Mouse (Mus musculus) midbrain, embryonic 16.5 days (tissue): ENCODE measurements around the gene Orc4. TPM values are rescaled to one million over a fixed set of nuclear protein-coding genes. Genes with fewer than 3 reads are reported as not detected.

Source experiments
- ATAC-seq: fragments of 200-750 bp; cut with Nextera tagmentation; 2 replicates; pipeline ENCODE4 v1.8.0; 2017; ENCODE audit warnings: moderate TSS enrichment
- H3K27ac ChIP-seq: fragments of 300-500 bp; sonication (generic); 2 replicates; pipeline ENCODE4 v1.5.1; 2014; ENCODE audit warnings: mild to moderate bottlenecking, low read length, mixed read lengths
- H3K27me3 ChIP-seq: fragments of 300-500 bp; sonication (generic); 2 replicates; pipeline ENCODE4 v1.6.1; 2014; ENCODE audit warnings: low read depth, low read length, mixed read lengths; ENCODE audit not compliant: control insufficient read depth, insufficient read depth
- H3K36me3 ChIP-seq: fragments of 300-500 bp; sonication (generic); 2 replicates; pipeline ENCODE4 v1.6.1; 2014; ENCODE audit warnings: mild to moderate bottlenecking, low read length, moderate library complexity, mixed read lengths; ENCODE audit not compliant: control insufficient read depth, insufficient read depth
- H3K4me1 ChIP-seq: fragments of 300-500 bp; sonication (generic); 2 replicates; pipeline ENCODE4 v1.6.1; 2014; ENCODE audit warnings: mild to moderate bottlenecking, low read length, mixed read lengths; ENCODE audit not compliant: control insufficient read depth, insufficient read depth
- H3K4me2 ChIP-seq: fragments of 300-500 bp; sonication (generic); 2 replicates; pipeline ENCODE4 v1.6.1; 2014; ENCODE audit warnings: mild to moderate bottlenecking, low read length, mixed read lengths
- H3K4me3 ChIP-seq: fragments of 300-500 bp; sonication (generic); 2 replicates; pipeline ENCODE4 v1.5.1; 2014; ENCODE audit warnings: low read depth, mild to moderate bottlenecking, low read length, moderate library complexity, mixed read lengths
- H3K9ac ChIP-seq: fragments of 300-500 bp; sonication (generic); 2 replicates; pipeline ENCODE4 v1.6.1; 2014; ENCODE audit warnings: low read depth, low read length, mixed read lengths
- H3K9me3 ChIP-seq: fragments of 300-500 bp; sonication (generic); replicated peaks from 2 replicates; pipeline ENCODE4 v1.6.1; 2014; ENCODE audit warnings: mild to moderate bottlenecking, low read length, mixed read lengths; ENCODE audit not compliant: control insufficient read depth, poor library complexity, severe bottlenecking
- WGBS: fragments of 180-500 bp; shearing (Covaris S2); extraction: QIAGEN DNeasy Blood & Tissue Kit; methylation state at CpG from one replicate; pipeline ENCODE4 v1.1.7; 2014; 5-methylcytosine and 5-hydroxymethylcytosine counted together
- polyA plus RNA-seq: library from polyadenylated mRNA; unstranded; fragments of >200 nt; fragmentation: Nextera tagmentation; extraction: Ambion mirVana; gene quantifications from 2 replicates; pipeline ENCODE4 v1.2.1, GENCODE M21; 2015

The Orc4 gene
- 89.1 and 89.8 TPM in 2 replicates for polyA plus RNA-seq

DNA sequence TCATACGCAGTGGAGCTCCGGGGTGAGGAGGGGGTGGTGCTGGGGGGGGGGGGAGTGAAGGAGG lies at the start of gene Orc4:
Gene Orc4 (minus strand): TSS at position 26 of the 64 bp plus-strand sequence.
- WGBS: 0% methylated on average over 2 of the region's 2 CpGs
- ATAC-seq: no peak

DNA sequence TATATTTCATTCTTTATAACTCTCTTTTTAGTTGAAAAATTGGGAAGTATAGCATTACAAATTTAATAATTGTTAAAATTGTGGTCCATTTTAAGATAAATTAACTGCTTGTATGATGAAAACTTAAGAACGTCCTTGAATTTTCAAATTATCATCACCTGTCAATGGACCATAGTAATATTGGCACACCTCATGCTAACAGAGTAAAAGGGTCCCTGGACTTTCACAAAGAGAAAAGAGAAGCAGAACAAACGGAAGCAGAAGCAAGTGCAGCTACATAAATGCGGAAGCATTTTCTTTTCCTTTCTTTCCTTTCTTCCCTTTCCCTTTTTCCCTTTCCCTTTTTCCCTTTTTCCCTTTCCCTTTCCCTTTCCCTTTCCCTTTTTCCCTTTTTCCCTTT lies 40.2 kb upstream of the Orc4 start:
- no peaks in the 10 kb centered on the region for H3K9me3 ChIP-seq
- no peak overlapping the region for H3K27ac ChIP-seq
- no peaks in the 10 kb centered on the region for H3K36me3 ChIP-seq
- no peak overlapping the region for H3K4me3 ChIP-seq
- ATAC-seq: no peak
- 85% methylated on average over 3 of the region's 3 CpGs for WGBS
- no peaks in the 10 kb centered on the region for H3K27me3 ChIP-seq
- no peaks in the 10 kb centered on the region for H3K4me1 ChIP-seq
- H3K9ac ChIP-seq: no peak overlapping the region
- no peak overlapping the region for H3K4me2 ChIP-seq

More for the DNA sequence above, at the start of gene Orc4:
- no peaks in the 10 kb centered on the region for H3K27me3 ChIP-seq
- peak within 1 kb of the TSS; percentile 85 for H3K4me3 ChIP-seq
- H3K4me1 ChIP-seq: peaks cover 21% of the 10 kb centered on the region
- peak within 1 kb of the TSS; percentile 70 for H3K4me2 ChIP-seq
- H3K27ac ChIP-seq: peak within 1 kb of the TSS; percentile 90
- H3K36me3 ChIP-seq: no peaks in the 10 kb centered on the region
- no peaks in the 10 kb centered on the region for H3K9me3 ChIP-seq
- peak within 1 kb of the TSS; percentile 77 for H3K9ac ChIP-seq

DNA sequence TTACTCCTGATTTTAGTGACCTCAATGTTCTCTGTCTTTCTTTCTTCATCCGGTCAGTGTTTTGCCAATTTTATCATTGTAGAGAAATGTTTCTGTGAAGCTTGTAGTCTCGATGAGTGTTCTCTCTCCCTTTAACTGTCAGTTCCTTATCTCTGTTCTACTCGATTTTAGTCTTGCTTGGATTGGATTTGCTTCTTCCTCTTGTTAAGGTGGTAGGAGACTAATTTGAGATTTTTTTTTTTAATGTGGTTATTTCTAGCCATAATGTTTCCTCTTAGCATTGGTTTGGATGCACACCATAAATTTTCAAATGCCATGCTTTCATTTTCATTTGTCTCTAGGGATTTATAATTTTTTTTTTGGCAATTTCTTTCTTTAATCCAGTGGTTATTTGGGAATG lies 28.8 kb upstream of the Orc4 start:
- Histone ChIP-seq H3K4me1 (no peaks in the 10 kb centered on the region), H3K9ac (no peak overlapping the region), H3K27ac (no peak overlapping the region), H3K36me3 (no peaks in the 10 kb centered on the region), H3K4me3 (no peak overlapping the region), H3K27me3 (no peaks in the 10 kb centered on the region), H3K9me3 (no peaks in the 10 kb centered on the region), H3K4me2 (no peak overlapping the region)
- 89% methylated on average over 3 of the region's 3 CpGs for WGBS
- no peak for ATAC-seq

DNA sequence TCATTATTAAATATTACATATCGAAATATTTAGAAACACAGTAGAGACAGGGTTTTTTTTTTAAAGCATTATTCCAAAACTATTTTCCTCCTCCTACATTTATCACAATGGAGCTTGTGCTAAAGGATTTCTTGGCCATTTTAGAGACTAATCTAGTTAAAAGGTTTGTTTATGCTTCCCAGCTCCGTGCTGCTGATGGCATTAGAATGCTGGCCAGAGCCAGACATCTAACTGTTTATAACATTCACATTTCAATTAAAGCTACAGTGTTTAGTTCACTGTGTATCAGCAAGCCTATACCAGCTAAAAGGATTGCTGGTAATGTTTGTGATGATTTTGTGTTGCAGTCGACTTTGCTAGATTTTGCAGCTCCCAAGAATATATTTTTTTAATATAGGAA lies 6.5 kb upstream of the Orc4 start:
- Histone ChIP-seq H3K27me3 (no peaks in the 10 kb centered on the region), H3K4me2 (no peak overlapping the region), H3K27ac (no peak overlapping the region), H3K9me3 (no peaks in the 10 kb centered on the region), H3K36me3 (no peaks in the 10 kb centered on the region), H3K4me3 (no peak overlapping the region), H3K9ac (no peak overlapping the region), H3K4me1 (peaks cover 9% of the 10 kb centered on the region)
- ATAC-seq: no peak
- 69% methylated on average over 3 of the region's 3 CpGs for WGBS

DNA sequence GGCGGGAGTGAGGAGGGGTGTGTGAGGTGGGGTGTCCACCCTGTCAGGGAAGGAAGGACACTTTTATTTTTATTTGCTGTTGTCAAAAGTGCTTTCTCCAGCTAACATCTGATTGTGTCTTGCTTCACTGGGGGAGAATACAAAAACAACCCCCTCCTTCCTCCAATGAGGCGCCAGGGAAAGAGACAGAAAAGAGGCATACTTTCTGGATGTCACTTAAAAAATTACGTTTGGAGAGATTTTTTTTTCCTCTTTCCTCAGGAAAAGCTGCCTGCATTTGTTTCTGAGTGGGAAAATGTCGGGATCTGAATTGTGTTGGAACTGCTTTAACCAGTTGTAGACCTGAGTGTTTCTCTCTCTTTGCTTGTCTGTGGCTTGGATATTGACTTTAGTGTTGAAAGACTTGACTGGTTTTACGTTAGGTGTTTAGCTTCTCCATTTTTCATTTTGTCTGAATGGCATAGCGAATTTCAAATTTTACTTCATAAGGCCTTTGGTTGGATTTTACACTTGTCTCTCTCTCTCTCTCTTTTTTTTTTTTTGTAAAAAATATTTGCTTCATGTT lies 321 bp upstream of the Orc4 start:
- Histone ChIP-seq H3K36me3 (no peaks in the 10 kb centered on the region), H3K27ac (peak overlapping the region; percentile 90), H3K4me3 (peak overlapping the region; percentile 70), H3K9ac (peak overlapping the region; percentile 77), H3K9me3 (no peaks in the 10 kb centered on the region), H3K4me1 (peaks cover 21% of the 10 kb centered on the region), H3K27me3 (no peaks in the 10 kb centered on the region), H3K4me2 (peak overlapping the region; percentile 70)
- 7% methylated on average over 6 of the region's 6 CpGs for WGBS
- ATAC-seq: no peak

DNA sequence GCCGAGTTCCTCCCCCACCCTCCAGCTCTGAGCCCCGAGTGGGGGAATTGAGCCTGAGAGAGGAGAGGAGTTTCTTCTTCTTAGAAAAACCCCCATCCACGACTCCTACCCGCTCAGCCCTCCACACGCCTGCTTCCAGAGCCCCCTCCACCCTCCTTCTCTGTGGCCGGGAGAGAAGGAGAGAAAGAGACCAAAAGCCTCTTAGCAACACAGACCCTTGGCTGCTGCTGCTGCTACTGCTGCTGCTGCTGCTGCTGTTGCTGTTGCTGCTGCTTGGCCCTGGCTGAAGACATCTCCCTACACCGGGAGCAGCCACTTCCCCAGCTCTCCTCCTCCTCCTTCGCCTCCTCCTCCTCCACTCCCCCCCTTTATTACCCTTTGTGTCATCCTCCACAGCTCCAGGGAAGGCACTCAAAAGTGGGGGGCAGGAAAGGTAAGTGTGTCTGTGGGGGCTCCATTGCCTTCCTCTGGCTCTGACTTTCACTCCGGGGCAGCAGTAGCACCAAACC lies 280 bp downstream of the Orc4 start:
- Histone ChIP-seq H3K4me1 (peaks cover 21% of the 10 kb centered on the region), H3K4me2 (peak overlapping the region; percentile 70), H3K27ac (peak overlapping the region; percentile 90), H3K27me3 (no peaks in the 10 kb centered on the region), H3K9me3 (no peaks in the 10 kb centered on the region), H3K9ac (peak overlapping the region; percentile 77), H3K36me3 (no peaks in the 10 kb centered on the region), H3K4me3 (peak overlapping the region; percentile 70)
- ATAC-seq: peak; percentile 76
- WGBS: 0% methylated on average over 8 of the region's 9 CpGs

DNA sequence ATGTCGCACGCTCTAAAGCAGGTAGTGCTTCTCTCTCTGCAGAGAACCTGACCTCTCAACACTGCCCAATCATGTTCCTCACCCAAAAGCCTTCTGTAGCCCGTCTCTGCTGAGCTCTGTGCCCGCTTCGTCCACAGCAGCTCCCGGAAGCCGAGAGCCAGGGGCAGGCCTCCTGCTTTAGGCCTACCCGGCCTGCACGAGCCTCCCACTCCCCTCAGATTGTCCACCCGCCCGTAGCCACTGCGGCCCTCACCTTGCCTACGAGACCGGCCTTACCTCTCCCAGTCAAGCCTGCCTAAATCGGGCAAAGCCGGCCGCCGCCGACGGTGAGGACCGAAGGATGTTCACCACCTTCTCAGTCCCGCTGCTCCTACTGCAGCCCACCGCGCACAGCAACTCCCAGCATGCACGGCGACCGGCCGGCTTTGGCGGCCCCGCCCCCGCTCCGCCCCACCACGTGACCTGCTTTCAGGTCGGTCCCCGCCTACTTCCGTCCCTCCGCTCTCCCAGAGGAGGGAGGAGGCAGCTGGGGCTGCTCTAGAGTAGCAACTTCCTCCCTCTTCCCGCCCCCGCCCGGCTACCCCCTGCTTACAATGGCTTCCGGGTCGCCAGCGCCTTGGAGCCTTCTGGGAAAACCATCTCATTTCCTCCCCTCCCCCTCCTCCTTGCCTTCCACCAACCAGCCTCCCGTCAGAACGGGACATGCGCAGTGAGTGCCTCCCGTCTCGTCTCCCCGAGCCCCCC lies 1.1 kb downstream of the Orc4 start, which contains the start of gene Mbd5:
Gene Mbd5 (plus strand): TSS at position 668 of the 744 bp plus-strand sequence.
- H3K4me1 ChIP-seq: peaks cover 21% of the 10 kb centered on the region
- H3K27ac ChIP-seq: peak within 1 kb of the TSS; percentile 90
- peak within 1 kb of the TSS; percentile 79 for H3K4me2 ChIP-seq
- H3K36me3 ChIP-seq: no peaks in the 10 kb centered on the region
- ATAC-seq: peak; percentile 98
- no peaks in the 10 kb centered on the region for H3K27me3 ChIP-seq
- WGBS: under 1% methylated on average over 47 of the region's 49 CpGs
- no peaks in the 10 kb centered on the region for H3K9me3 ChIP-seq
- H3K9ac ChIP-seq: peak within 1 kb of the TSS; percentile 96
- H3K4me3 ChIP-seq: peak within 1 kb of the TSS; percentile 85

DNA sequence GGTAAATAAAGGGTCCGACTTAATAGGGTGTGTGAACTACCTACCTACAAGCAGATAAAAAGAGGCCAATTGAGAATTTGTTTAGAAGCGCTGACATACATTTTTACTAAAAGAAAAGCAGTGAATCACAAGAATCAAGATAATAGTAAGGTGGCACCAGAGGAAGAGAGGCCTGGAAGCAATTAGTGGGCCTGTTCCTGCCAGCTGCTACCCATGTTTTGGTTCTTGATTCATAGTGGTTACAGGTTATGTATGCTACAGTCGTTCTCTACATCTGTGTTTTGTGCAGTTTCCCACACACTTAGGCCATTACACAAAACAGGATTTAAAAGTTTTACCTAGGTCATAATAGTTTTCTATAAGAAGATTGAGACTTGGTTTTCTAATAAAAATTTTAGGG lies 2.3 kb downstream of the Orc4 start:
- peaks cover 19% of the 10 kb centered on the region for H3K4me1 ChIP-seq
- no peak overlapping the region for H3K27ac ChIP-seq
- H3K4me2 ChIP-seq: peak overlapping the region; percentile 79
- H3K9me3 ChIP-seq: no peaks in the 10 kb centered on the region
- H3K36me3 ChIP-seq: no peaks in the 10 kb centered on the region
- H3K27me3 ChIP-seq: no peaks in the 10 kb centered on the region
- 81% methylated on average over 3 of the region's 3 CpGs for WGBS
- no peak for ATAC-seq
- peak overlapping the region; percentile 85 for H3K4me3 ChIP-seq
- 0 out of 2 replicates have a peak overlapping the region, but pooled peaks have one; percentile 38 for H3K9ac ChIP-seq

DNA sequence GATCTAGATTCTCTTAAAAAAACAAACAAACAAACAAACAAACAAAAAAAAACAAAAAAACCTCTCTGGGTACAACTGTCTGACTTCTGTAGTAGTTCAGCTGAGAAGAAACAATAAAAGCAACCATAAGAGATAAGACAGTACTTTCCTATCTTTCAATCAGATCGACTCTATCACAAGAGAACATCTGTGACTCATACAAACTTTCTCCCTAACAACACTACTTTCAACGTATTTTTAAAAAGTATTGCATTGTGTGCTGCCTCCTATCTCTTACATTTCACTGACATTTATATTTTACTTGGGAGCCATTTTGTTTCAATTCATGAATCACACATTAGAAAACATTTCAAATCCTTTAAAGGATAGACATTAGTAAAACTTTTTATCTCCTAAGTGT lies 15.0 kb downstream of the Orc4 start:
- Histone ChIP-seq H3K9me3 (no peaks in the 10 kb centered on the region), H3K36me3 (peaks cover 5% of the 10 kb centered on the region; the same call in 1 of the 2 replicates), H3K4me2 (no peak overlapping the region), H3K4me3 (no peak overlapping the region), H3K9ac (no peak overlapping the region), H3K27me3 (no peaks in the 10 kb centered on the region), H3K27ac (no peak overlapping the region), H3K4me1 (no peaks in the 10 kb centered on the region)
- ATAC-seq: no peak
- 94% methylated on average over 2 of the region's 2 CpGs for WGBS
